Mouse (Mus musculus) liver, postnatal 0 days (tissue): ENCODE measurements around the gene Mgl2. TPM values are rescaled to one million over a fixed set of nuclear protein-coding genes. Genes with fewer than 3 reads are reported as not detected.
"Not testable (repeated sequence)": the region's sequence is repeated elsewhere in the genome, so short reads cannot be mapped to it uniquely, and the experiment has no call there.

Experiments used
- ATAC-seq: fragments of 200-750 bp; cut with Nextera tagmentation; 2 replicates; pipeline ENCODE4 v1.8.0; 2017; ENCODE audit warnings: mild to moderate bottlenecking, moderate library complexity
- DNase-seq: peaks from one replicate; pipeline ENCODE4 v3.0.0-alpha.2; 2016
- H3K27ac ChIP-seq: fragments of 300-500 bp; sonication (generic); 2 replicates; pipeline ENCODE4 v1.5.1; 2014; ENCODE audit warnings: antibody characterized with exemption, moderate library complexity, mild to moderate bottlenecking, low read depth
- H3K27me3 ChIP-seq: fragments of 300-500 bp; sonication (generic); 2 replicates; pipeline ENCODE4 v1.6.1; 2014; ENCODE audit warnings: low read length, control low read depth, mixed read lengths; ENCODE audit not compliant: insufficient read depth
- H3K36me3 ChIP-seq: fragments of 300-500 bp; sonication (generic); replicated peaks from 2 replicates; pipeline ENCODE4 v1.6.1; 2014; ENCODE audit warnings: mild to moderate bottlenecking, control low read depth, low read length, moderate library complexity, mixed read lengths; ENCODE audit not compliant: insufficient read depth
- H3K4me1 ChIP-seq: fragments of 300-500 bp; sonication (generic); 2 replicates; pipeline ENCODE4 v1.6.1; 2014; ENCODE audit warnings: antibody characterized with exemption, mild to moderate bottlenecking, control low read depth; ENCODE audit not compliant: insufficient read depth
- H3K4me2 ChIP-seq: fragments of 300-500 bp; sonication (generic); 2 replicates; pipeline ENCODE4 v1.6.1; 2014; ENCODE audit warnings: low read depth, mild to moderate bottlenecking, low read length, moderate library complexity, mixed read lengths
- H3K4me3 ChIP-seq: fragments of 300-500 bp; sonication (generic); 2 replicates; pipeline ENCODE4 v1.5.1; 2014; ENCODE audit warnings: low read depth, low read length
- H3K9ac ChIP-seq: fragments of 300-500 bp; sonication (generic); replicated peaks from 2 replicates; pipeline ENCODE4 v1.6.1; 2014; ENCODE audit warnings: mild to moderate bottlenecking, moderate library complexity
- H3K9me3 ChIP-seq: fragments of 300-500 bp; sonication (generic); 2 replicates; pipeline ENCODE4 v1.6.1; 2016; ENCODE audit warnings: mild to moderate bottlenecking, control low read depth, low read length, mixed read lengths
- CTCF ChIP-seq: sonication (generic); IDR thresholded peaks from 2 replicates; pipeline ENCODE4 v1.5.1; 2016; ENCODE audit warnings: antibody characterized with exemption, low read depth
- EP300 ChIP-seq: IDR thresholded peaks from 2 replicates; pipeline ENCODE4 v1.6.1; 2016; ENCODE audit warnings: antibody characterized with exemption, low read depth, mild to moderate bottlenecking
- WGBS: fragments of 180-500 bp; shearing (Covaris S2); extraction: QIAGEN DNeasy Blood & Tissue Kit; methylation state at CpG from one replicate; pipeline ENCODE4 v1.1.7; 2014; ENCODE audit not compliant: insufficient replicate concordance; 5-methylcytosine and 5-hydroxymethylcytosine counted together
- polyA plus RNA-seq: library from polyadenylated mRNA; unstranded; fragments of >200 nt; fragmentation: Nextera tagmentation; extraction: Ambion mirVana; gene quantifications from 2 replicates; pipeline ENCODE4 v1.2.1, GENCODE M21; 2015

The Mgl2 gene
- polyA plus RNA-seq, 1 experiment from 2014 or later = 1.5 TPM

DNA sequence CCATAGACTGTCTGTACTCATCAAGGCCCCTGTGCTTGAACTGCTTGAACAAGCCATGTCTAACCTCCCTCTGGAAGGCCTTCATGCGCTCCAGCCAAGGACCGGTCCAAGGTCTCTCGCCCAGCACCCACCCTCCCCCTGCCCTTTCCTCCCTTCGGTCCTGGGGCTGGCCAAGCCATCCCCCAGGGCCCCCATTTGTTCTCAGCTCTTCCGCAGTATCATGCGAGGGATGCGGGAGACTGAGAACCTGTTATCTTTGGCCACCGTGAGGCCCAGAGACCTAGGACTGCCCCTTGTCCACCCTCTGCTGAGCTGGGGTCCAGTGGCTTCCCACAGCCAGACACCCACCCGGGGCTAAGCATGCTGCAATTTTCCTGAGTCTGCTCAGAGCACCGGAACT, 9.0 kb downstream of the Mgl2 start:
- ATAC-seq (no peak), DNase-seq (no peak)
- Histone ChIP-seq H3K36me3 (no peaks in the 10 kb centered on the region), H3K27ac (no peak overlapping the region), H3K4me3 (no peak overlapping the region), H3K4me1 (no peaks in the 10 kb centered on the region), H3K4me2 (no peak overlapping the region), H3K27me3 (no peaks in the 10 kb centered on the region), H3K9ac (no peak overlapping the region), H3K9me3 (no peaks in the 10 kb centered on the region)
- 84% methylated on average over 10 of the region's 10 CpGs for WGBS
- TF ChIP-seq CTCF (no peak), EP300 (no peak)

DNA sequence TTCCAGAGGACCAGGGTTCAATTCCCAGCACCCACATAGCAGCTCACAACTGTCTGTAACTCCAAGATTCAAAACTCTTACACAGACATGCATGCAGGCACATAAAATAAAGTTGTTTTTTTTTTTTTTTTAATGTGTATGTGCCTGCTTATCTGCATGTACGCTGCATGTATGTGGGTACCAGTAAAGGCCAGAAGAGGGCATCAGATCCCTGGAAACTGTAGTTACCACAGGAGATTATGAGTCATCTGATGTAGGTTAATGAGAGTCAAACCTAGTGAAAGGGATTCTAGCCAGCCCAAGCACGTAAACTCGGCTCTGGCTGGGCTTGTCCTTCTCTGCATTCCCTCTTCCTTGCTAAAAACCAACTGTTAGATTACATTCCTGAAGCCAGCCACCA, 20.9 kb downstream of the Mgl2 start:
- H3K9me3 ChIP-seq = no peaks in the 10 kb centered on the region
- H3K27me3 ChIP-seq = no peaks in the 10 kb centered on the region
- TF ChIP-seq EP300 (no peak), CTCF (peak; percentile 39)
- no peaks in the 10 kb centered on the region for H3K36me3 ChIP-seq
- ATAC-seq (no peak), DNase-seq (no peak)
- H3K4me3 ChIP-seq = no peak overlapping the region
- H3K27ac ChIP-seq = no peak overlapping the region
- no peak overlapping the region for H3K9ac ChIP-seq
- no peak overlapping the region for H3K4me2 ChIP-seq
- 69% methylated on average over 3 of the region's 3 CpGs for WGBS
- no peaks in the 10 kb centered on the region for H3K4me1 ChIP-seq

DNA sequence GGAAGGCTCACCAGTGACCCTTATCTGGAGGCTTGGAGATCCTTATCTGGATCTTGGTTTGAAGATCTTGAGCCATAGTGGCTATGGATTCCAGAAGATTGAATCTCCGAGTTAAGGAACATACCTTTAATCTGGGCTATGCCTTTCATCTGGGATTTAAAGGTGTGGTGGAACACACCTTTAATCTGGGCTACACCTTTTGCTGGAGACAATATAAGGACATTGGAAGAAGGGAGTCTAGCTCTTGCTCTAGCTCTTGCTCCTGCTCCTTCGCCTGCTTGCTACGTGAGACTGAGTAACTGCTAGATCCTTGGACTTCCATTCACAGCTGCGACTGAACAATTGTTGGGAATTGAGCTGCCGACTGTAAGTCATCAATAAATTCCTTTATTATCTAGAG, 25.8 kb downstream of the Mgl2 start, which contains the start of gene Clec10a:
Gene Clec10a (plus strand): TSS at position 301 of the 400 bp plus-strand sequence.
- H3K4me3 ChIP-seq, H3K27me3 ChIP-seq, H3K36me3 ChIP-seq, H3K4me2 ChIP-seq, H3K27ac ChIP-seq, DNase-seq, H3K9ac ChIP-seq, ATAC-seq, H3K4me1 ChIP-seq, H3K9me3 ChIP-seq: not testable (repeated sequence)
- no CpG with 5 or more reads among the region's 5 CpGs for WGBS

DNA sequence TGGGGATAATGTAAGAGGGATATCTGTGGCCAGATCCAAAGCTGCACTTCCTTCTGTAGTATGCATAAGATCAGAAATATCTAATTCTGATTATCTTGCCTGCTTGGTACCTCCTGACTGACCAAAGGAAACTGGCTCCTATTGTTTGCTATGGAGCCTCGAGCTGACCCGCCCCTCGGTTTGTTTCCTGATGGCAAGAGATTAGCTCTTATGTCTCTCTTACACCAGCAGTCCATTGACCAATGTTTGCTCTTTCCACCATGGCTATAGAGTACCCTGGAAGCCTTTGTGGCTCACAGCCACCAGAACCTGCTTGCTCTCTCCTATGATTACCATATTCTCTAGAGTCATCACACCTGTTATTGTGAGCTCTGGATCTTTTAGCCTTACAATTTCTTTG, 32.2 kb downstream of the Mgl2 start:
- no peak for DNase-seq
- WGBS = 26% methylated on average over 3 of the region's 3 CpGs

DNA sequence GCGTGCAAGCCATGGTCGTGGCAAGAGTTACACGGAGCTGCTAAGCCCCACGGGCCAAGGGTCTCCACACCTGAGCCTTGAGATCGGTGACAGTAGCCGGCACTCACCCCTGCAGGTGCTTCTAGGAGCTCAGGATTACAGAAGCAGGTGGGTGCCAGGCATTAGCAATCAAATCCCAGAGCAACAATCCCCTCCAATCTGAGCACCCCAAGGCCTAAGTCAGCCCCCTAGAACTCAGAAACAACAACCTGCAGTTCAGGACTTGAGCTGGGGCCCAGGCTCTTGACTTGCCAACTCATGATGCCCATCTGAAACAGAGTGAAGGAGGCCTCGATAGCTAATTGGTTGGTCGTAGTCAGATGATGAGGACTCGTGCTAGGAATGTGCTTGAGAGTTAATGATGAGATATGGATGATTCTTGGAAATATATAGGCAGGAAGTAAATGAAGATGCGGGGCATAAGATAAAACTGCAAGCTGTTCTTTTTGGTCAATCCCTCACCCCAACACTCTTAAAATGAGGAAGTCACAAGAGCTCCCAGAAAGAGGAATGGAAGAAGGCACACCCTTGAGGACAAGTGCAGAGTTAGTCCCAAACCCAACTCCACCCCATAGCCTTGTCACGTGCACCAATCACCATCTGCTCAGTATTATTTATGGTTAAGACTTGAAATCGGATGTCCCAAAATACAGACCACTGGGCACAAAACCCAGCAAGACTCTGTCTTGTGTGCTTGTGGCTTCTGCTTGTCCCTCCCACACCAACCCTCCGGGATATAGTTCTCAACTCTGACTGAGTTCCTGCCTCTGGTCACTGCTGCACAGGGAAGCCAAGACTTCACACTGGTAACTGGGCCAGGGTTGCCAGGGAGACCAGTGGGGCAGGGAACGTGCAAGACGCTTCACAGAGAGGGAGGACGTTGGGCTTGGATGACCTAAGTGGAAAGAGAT, 36.1 kb downstream of the Mgl2 start:
- no peak overlapping the region for H3K27ac ChIP-seq
- 50% methylated on average over 16 of the region's 16 CpGs for WGBS
- H3K4me3 ChIP-seq = no peak overlapping the region
- DNase-seq = no peak
- no peaks in the 10 kb centered on the region for H3K36me3 ChIP-seq
- TF ChIP-seq CTCF (no peak), EP300 (no peak)
- no peak overlapping the region for H3K9ac ChIP-seq
- H3K4me1 ChIP-seq = no peaks in the 10 kb centered on the region
- no peak overlapping the region for H3K4me2 ChIP-seq
- ATAC-seq = peak; percentile 47; the same call in 1 of the 2 replicates
- H3K27me3 ChIP-seq = no peaks in the 10 kb centered on the region
- H3K9me3 ChIP-seq = no peaks in the 10 kb centered on the region

More for the DNA sequence above, 32.2 kb downstream of the Mgl2 start:
- Histone ChIP-seq H3K9me3 (no peaks in the 10 kb centered on the region), H3K4me3 (no peak overlapping the region), H3K27ac (no peak overlapping the region), H3K9ac (no peak overlapping the region), H3K27me3 (no peaks in the 10 kb centered on the region), H3K36me3 (no peaks in the 10 kb centered on the region), H3K4me2 (no peak overlapping the region), H3K4me1 (no peaks in the 10 kb centered on the region)
- no peak for TF ChIP-seq EP300
- TF ChIP-seq CTCF = no peak
- ATAC-seq = no peak

DNA sequence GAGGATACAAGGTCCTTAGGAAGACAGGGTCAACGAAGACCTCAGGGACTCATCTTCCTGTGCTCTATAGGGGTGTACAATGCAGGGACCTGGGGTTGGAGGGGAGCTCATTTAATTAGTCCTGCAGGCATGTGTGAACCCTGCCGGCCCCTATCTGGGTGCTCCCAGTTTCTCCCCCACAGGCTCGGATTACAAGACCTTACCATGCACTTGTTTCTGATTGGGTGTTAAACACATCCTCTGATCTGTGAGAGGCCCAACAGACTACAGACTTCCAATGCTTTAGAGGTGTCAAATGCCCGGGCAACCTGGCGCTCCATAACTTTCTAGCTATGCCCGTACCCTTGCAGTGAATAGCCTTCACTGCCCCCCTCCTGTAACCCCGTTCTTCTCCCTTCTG, 38.0 kb downstream of the Mgl2 start:
- Histone ChIP-seq H3K9ac (no peak overlapping the region), H3K4me3 (no peak overlapping the region), H3K27me3 (no peaks in the 10 kb centered on the region), H3K4me1 (no peaks in the 10 kb centered on the region), H3K4me2 (no peak overlapping the region), H3K27ac (no peak overlapping the region), H3K36me3 (no peaks in the 10 kb centered on the region), H3K9me3 (no peaks in the 10 kb centered on the region)
- 64% methylated on average over 7 of the region's 7 CpGs for WGBS
- no peak for ATAC-seq
- no peak for DNase-seq
- no peak for TF ChIP-seq CTCF

DNA sequence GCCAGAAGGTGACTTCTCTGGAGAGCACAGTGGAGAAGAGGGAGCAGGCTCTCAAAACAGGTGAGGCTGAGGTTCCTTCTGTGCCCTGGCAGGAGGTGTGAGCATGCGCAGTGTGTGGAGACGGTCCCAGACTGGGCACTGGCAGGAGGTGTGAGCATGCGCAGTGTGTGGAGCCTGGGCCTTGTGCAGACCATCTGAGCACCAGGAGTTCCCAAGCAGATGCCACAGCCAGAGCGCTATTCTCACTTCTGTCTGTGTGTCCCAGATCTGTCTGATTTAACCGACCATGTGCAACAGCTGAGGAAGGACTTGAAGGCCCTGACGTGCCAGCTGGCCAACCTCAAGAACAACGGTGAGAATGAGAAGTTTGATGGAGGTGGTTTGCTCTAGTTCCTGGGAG, 39.3 kb downstream of the Mgl2 start:
- not testable (repeated sequence) for H3K9ac ChIP-seq, H3K4me3 ChIP-seq, H3K36me3 ChIP-seq, H3K27me3 ChIP-seq, DNase-seq, H3K9me3 ChIP-seq, H3K27ac ChIP-seq, H3K4me1 ChIP-seq, H3K4me2 ChIP-seq, ATAC-seq
- WGBS = 79% methylated on average over 7 of the region's 7 CpGs
